Mouse (Mus musculus): ENCODE measurements around the gene 4933421I07Rik.

Gene 4933421I07Rik

GRCm38 (mm10) chr7:42447850-42448249 lies at the start of gene 4933421I07Rik:
4933421I07Rik (minus strand) TSS chr7:42448120.
- no peak for DNase-seq

GRCm38 (mm10) chr7:42497356-42497755 lies 49.4 kb upstream of the 4933421I07Rik start:
- DNase-seq: no peak

GRCm38 (mm10) chr7:42496202-42496601 lies 48.3 kb upstream of the 4933421I07Rik start:
- no peak for DNase-seq

GRCm38 (mm10) chr7:42490859-42491258 lies 42.9 kb upstream of the 4933421I07Rik start:
- no peak for DNase-seq

- DNase-seq: no peak
Observed at GRCm38 (mm10) chr7:42490358-42490757, 42.4 kb upstream of the 4933421I07Rik start.

GRCm38 (mm10) chr7:42454640-42455039 lies 6.7 kb upstream of the 4933421I07Rik start:
- no peak for DNase-seq

- peak; percentile 17 for DNase-seq
Observed at GRCm38 (mm10) chr7:42450618-42451017, 2.7 kb upstream of the 4933421I07Rik start.

- no peak for DNase-seq
Observed at GRCm38 (mm10) chr7:42447352-42447751, 568 bp downstream of the 4933421I07Rik start.

Measured in lung, postnatal 10 days (tissue).